Mouse (Mus musculus) urinary bladder, postnatal 4 days (tissue): ENCODE measurements around the gene Dctn3.
"Not testable (repeated sequence)": the region's sequence is repeated elsewhere in the genome, so short reads cannot be mapped to it uniquely, and the experiment has no call there.

Experiments
- DNase-seq, 2 experiments: peaks; one replicate each; pipeline ENCODE4 v3.0.0; 2021 to 2022; ENCODE audit warnings: low spot score in 2 of 2

Gene Dctn3

GRCm38 (mm10) chr4:41738256-41738603 lies 15.3 kb upstream of the Dctn3 start:
- no peak for DNase-seq

GRCm38 (mm10) chr4:41737602-41738255 lies 14.8 kb upstream of the Dctn3 start:
- DNase-seq: peak in 1 of 2 experiments; percentile 61

- no peak for DNase-seq
Observed at GRCm38 (mm10) chr4:41731052-41731765, 8.2 kb upstream of the Dctn3 start, which contains the start of gene Arid3c. TSS of gene Arid3c (minus strand) at chr4:41731142.

GRCm38 (mm10) chr4:41726826-41727621 lies 4.1 kb upstream of the Dctn3 start:
- no peak for DNase-seq

- DNase-seq: no peak
Observed at GRCm38 (mm10) chr4:41716834-41717233, 6.1 kb downstream of the Dctn3 start.

GRCm38 (mm10) chr4:41715596-41715995 lies 7.4 kb downstream of the Dctn3 start:
- no peak for DNase-seq

GRCm38 (mm10) chr4:41715082-41715481 lies 7.9 kb downstream of the Dctn3 start:
- no peak for DNase-seq

- DNase-seq: no peak
Observed at GRCm38 (mm10) chr4:41714276-41714675, 8.7 kb downstream of the Dctn3 start.

- DNase-seq: peak; percentile 80 to 83
Observed at GRCm38 (mm10) chr4:41713197-41714067, 9.5 kb downstream of the Dctn3 start, which contains the start of gene Rpp25l. TSS of gene Rpp25l (minus strand) at chr4:41713534.

- no peak for DNase-seq
Observed at GRCm38 (mm10) chr4:41712421-41713196, 10.4 kb downstream of the Dctn3 start.

- no peak for DNase-seq
Observed at GRCm38 (mm10) chr4:41711705-41712375, 11.1 kb downstream of the Dctn3 start.

- DNase-seq: no peak
Observed at GRCm38 (mm10) chr4:41710229-41710628, 12.7 kb downstream of the Dctn3 start.

- DNase-seq: no peak
Observed at GRCm38 (mm10) chr4:41708192-41708745, 14.7 kb downstream of the Dctn3 start.

GRCm38 (mm10) chr4:41707011-41707535 lies 15.9 kb downstream of the Dctn3 start:
- DNase-seq: no peak

- no peak for DNase-seq
Observed at GRCm38 (mm10) chr4:41705922-41706754, 16.8 kb downstream of the Dctn3 start.

- DNase-seq: no peak
Observed at GRCm38 (mm10) chr4:41704651-41705050, 18.3 kb downstream of the Dctn3 start.

GRCm38 (mm10) chr4:41702226-41702625 lies 20.7 kb downstream of the Dctn3 start:
- DNase-seq: not testable (repeated sequence)

- not testable (repeated sequence) for DNase-seq
Observed at GRCm38 (mm10) chr4:41700224-41700623, 22.7 kb downstream of the Dctn3 start.

- DNase-seq: not testable (repeated sequence)
Observed at GRCm38 (mm10) chr4:41699783-41700182, 23.2 kb downstream of the Dctn3 start, which contains the start of gene Il11ra1. TSS of gene Il11ra1 (plus strand) at chr4:41699989.
